9 mouse cellular contexts compared by ENCODE assay signal in genomic region chr7:16263015-16263787, GRCm38 (mm10). TPM values are rescaled to one million over a fixed set of nuclear protein-coding genes. Genes with fewer than 3 reads are reported as not detected.
A peak's percentile ranks its signal among the peaks of the same experiment; 100 is the strongest.
DNase-seq lines count a peak whose midpoint lies in the region; ATAC-seq and TF ChIP-seq lines count a peak whose summit lies in the region.
"Had no signal": no experiment of that assay in that cellular context is flagged by ENCODE, and none has a peak within 500 bp of the region (broad histone marks: within the 10 kb centered on the region; RNA-seq: fewer than 3 reads in every experiment).

No protein-coding gene starts in this region.

- 31% methylated on average over 8 of the region's 8 CpGs for WGBS in forebrain, embryonic 15.5 days
- 30% methylated on average over 8 of the region's 8 CpGs for WGBS in kidney, postnatal 0 days
- 19% methylated on average over 8 of the region's 8 CpGs for WGBS in liver, postnatal 0 days (ENCODE audit: insufficient replicate concordance)

- TF ChIP-seq CTCF in brain, embryonic 14.5 days (IDR thresholded peaks at IDR 0.05; ENCODE audit: borderline replicate concordance, extremely low read depth, insufficient read depth, insufficient read length), result peak; percentile 76; the same call in 1 of the 2 replicates
- TF ChIP-seq CTCF in kidney, postnatal 0 days (IDR thresholded peaks at IDR 0.05; ENCODE audit: low read depth), result peak; percentile 86
- peak; percentile 93 for TF ChIP-seq CTCF in liver, postnatal 0 days (IDR thresholded peaks at IDR 0.05; ENCODE audit: low read depth)

- no peak for TF ChIP-seq EP300 in liver, postnatal 0 days (IDR thresholded peaks at IDR 0.05; ENCODE audit: low read depth)

- TF ChIP-seq POLR2A in brain, embryonic 14.5 days (IDR thresholded peaks at IDR 0.05; ENCODE audit: borderline replicate concordance, extremely low read depth, insufficient read depth, insufficient read length, poor library complexity, severe bottlenecking), result no peak

- DNase-seq in cerebellum, adult 11 months, result peak; percentile 73
- DNase-seq in CD8-positive naive resting alpha-beta T cell, adult 2 months (ENCODE audit: low read depth in 2 of 2, low spot score in 2 of 2), result peak; percentile 61 to 75
- peak; percentile 82 for DNase-seq in brain, embryonic 14.5 days (ENCODE audit: low read depth)
- DNase-seq in kidney, postnatal 0 days (ENCODE audit: low spot score), result peak; percentile 80
- peak; percentile 88 for DNase-seq in liver, postnatal 0 days
- DNase-seq in right cerebral cortex, postnatal 25 days, result peak; percentile 61

- no peaks in the 10 kb centered on the region for H3K27me3 ChIP-seq in forebrain, embryonic 15.5 days
- no peaks in the 10 kb centered on the region for H3K27me3 ChIP-seq in kidney, postnatal 0 days (ENCODE audit: insufficient read depth, low read length)
- no peaks in the 10 kb centered on the region for H3K27me3 ChIP-seq in liver, postnatal 0 days (ENCODE audit: insufficient read depth, low read length)
- H3K27me3 ChIP-seq: limb, embryonic 12.5 days had no signal

- 0 out of 2 replicates have a peak, but pooled peaks cover 4% of the 10 kb centered on the region for H3K9me3 ChIP-seq in forebrain, embryonic 15.5 days
- H3K9me3 ChIP-seq in kidney, postnatal 0 days (replicated peaks; ENCODE audit: low read length), result no peaks in the 10 kb centered on the region
- no peaks in the 10 kb centered on the region for H3K9me3 ChIP-seq in liver, postnatal 0 days (ENCODE audit: low read length)

- no peak overlapping the region for H3K4me2 ChIP-seq in forebrain, embryonic 15.5 days (replicated peaks)
- no peak overlapping the region for H3K4me2 ChIP-seq in kidney, postnatal 0 days (ENCODE audit: low read length)
- no peak overlapping the region for H3K4me2 ChIP-seq in liver, postnatal 0 days (ENCODE audit: low read depth, low read length)
- H3K4me2 ChIP-seq: limb, embryonic 12.5 days had no signal

- ATAC-seq in cerebellum, adult (ENCODE audit: insufficient number of reproducible peaks, low FRiP score, low TSS enrichment), result no peak
- 0 out of 2 replicates have a peak, but pooled peaks have one; percentile 16 for ATAC-seq in forebrain, embryonic 15.5 days (replicated peaks)
- no peak for ATAC-seq in kidney, postnatal 0 days (replicated peaks; ENCODE audit: low FRiP score, low read depth)
- peak; percentile 50; the same call in 1 of the 2 replicates for ATAC-seq in liver, postnatal 0 days

- no peak overlapping the region for H3K4me3 ChIP-seq in forebrain, embryonic 15.5 days
- no peak overlapping the region for H3K4me3 ChIP-seq in kidney, postnatal 0 days (replicated peaks; ENCODE audit: low read depth, low read length)
- H3K4me3 ChIP-seq in liver, postnatal 0 days (ENCODE audit: low read depth, low read length), result no peak overlapping the region
- H3K4me3 ChIP-seq: limb, embryonic 12.5 days had no signal

- H3K9ac ChIP-seq in forebrain, embryonic 15.5 days (replicated peaks), result no peak overlapping the region
- no peak overlapping the region for H3K9ac ChIP-seq in kidney, postnatal 0 days (ENCODE audit: low read depth, low read length)
- no peak overlapping the region for H3K9ac ChIP-seq in liver, postnatal 0 days (replicated peaks)
- H3K9ac ChIP-seq: limb, embryonic 12.5 days had no signal

- H3K36me3 ChIP-seq in forebrain, embryonic 15.5 days, result no peaks in the 10 kb centered on the region
- no peaks in the 10 kb centered on the region for H3K36me3 ChIP-seq in kidney, postnatal 0 days (ENCODE audit: insufficient read depth, low read length)
- no peaks in the 10 kb centered on the region for H3K36me3 ChIP-seq in liver, postnatal 0 days (replicated peaks; ENCODE audit: insufficient read depth, low read length)
- H3K36me3 ChIP-seq: limb, embryonic 12.5 days had no signal

- no peaks in the 10 kb centered on the region for H3K4me1 ChIP-seq in forebrain, embryonic 15.5 days
- no peaks in the 10 kb centered on the region for H3K4me1 ChIP-seq in kidney, postnatal 0 days (replicated peaks; ENCODE audit: insufficient read depth, low read length)
- H3K4me1 ChIP-seq in liver, postnatal 0 days (ENCODE audit: insufficient read depth), result no peaks in the 10 kb centered on the region
- H3K4me1 ChIP-seq: limb, embryonic 12.5 days had no signal

- H3K27ac ChIP-seq in forebrain, embryonic 15.5 days (replicated peaks), result no peak overlapping the region
- H3K27ac ChIP-seq in kidney, postnatal 0 days, result no peak overlapping the region
- no peak overlapping the region for H3K27ac ChIP-seq in liver, postnatal 0 days (ENCODE audit: low read depth)
- H3K27ac ChIP-seq: limb, embryonic 12.5 days had no signal

RNA-seq across cellular contexts. Expression of gene C5ar1, which starts 3.9 kb away (rescaled TPM):
- polyA plus RNA-seq in brain, embryonic 14.5 days (2012; rRNA removed), result 1.1 and 1.4 TPM in 2 replicates
- polyA plus RNA-seq in forebrain, embryonic 15.5 days (2015; fragmentation: Nextera tagmentation; extraction: Ambion mirVana), result 1.1 and 1.3 TPM in 2 replicates
- 3.1 and 3.4 TPM in 2 replicates for polyA plus RNA-seq in kidney, postnatal 0 days (2015; fragmentation: Nextera tagmentation; extraction: Ambion mirVana)
- polyA plus RNA-seq in liver, postnatal 0 days (2015; fragmentation: Nextera tagmentation; extraction: Ambion mirVana), result 5.5 and 6.9 TPM in 2 replicates

RNA-seq across cellular contexts. Expression of gene Inafm1, which starts 10.2 kb away (rescaled TPM):
- polyA plus RNA-seq in brain, embryonic 14.5 days (2012; rRNA removed), result 50.1 and 52.9 TPM in 2 replicates
- polyA plus RNA-seq in forebrain, embryonic 15.5 days (2015; fragmentation: Nextera tagmentation; extraction: Ambion mirVana), result 27.0 and 27.5 TPM in 2 replicates
- 28.2 and 32.0 TPM in 2 replicates for polyA plus RNA-seq in kidney, postnatal 0 days (2015; fragmentation: Nextera tagmentation; extraction: Ambion mirVana)
- 7.5 and 8.4 TPM in 2 replicates for polyA plus RNA-seq in liver, postnatal 0 days (2015; fragmentation: Nextera tagmentation; extraction: Ambion mirVana)

RNA-seq across cellular contexts. Expression of gene C5ar2, which starts 19.2 kb away (rescaled TPM):
- polyA plus RNA-seq in brain, embryonic 14.5 days (2012; rRNA removed), result 0.08 and 0.11 TPM in 2 replicates
- 0.06 TPM in 1 of 2 replicates, not detected in the other for polyA plus RNA-seq in forebrain, embryonic 15.5 days (2015; fragmentation: Nextera tagmentation; extraction: Ambion mirVana)
- 0.08 and 0.11 TPM in 2 replicates for polyA plus RNA-seq in kidney, postnatal 0 days (2015; fragmentation: Nextera tagmentation; extraction: Ambion mirVana)
- polyA plus RNA-seq in liver, postnatal 0 days (2015; fragmentation: Nextera tagmentation; extraction: Ambion mirVana), result 0.92 and 1.2 TPM in 2 replicates
- polyA plus RNA-seq: limb, embryonic 12.5 days had no signal

RNA-seq across cellular contexts. Expression of gene Ccdc9, which starts 23.4 kb away (rescaled TPM):
- polyA plus RNA-seq in brain, embryonic 14.5 days (2012; rRNA removed), result 42.5 and 63.9 TPM in 2 replicates
- polyA plus RNA-seq in forebrain, embryonic 15.5 days (2015; fragmentation: Nextera tagmentation; extraction: Ambion mirVana), result 31.1 and 35.5 TPM in 2 replicates
- polyA plus RNA-seq in kidney, postnatal 0 days (2015; fragmentation: Nextera tagmentation; extraction: Ambion mirVana), result 14.2 and 17.1 TPM in 2 replicates
- polyA plus RNA-seq in liver, postnatal 0 days (2015; fragmentation: Nextera tagmentation; extraction: Ambion mirVana), result 5.7 and 8.8 TPM in 2 replicates

RNA-seq across cellular contexts. Expression of gene Dhx34, which starts 41.4 kb away (rescaled TPM):
- 20.4 and 22.5 TPM in 2 replicates for polyA plus RNA-seq in brain, embryonic 14.5 days (2012; rRNA removed)
- polyA plus RNA-seq in forebrain, embryonic 15.5 days (2015; fragmentation: Nextera tagmentation; extraction: Ambion mirVana), result 15.3 and 17.4 TPM in 2 replicates
- 11.6 and 12.1 TPM in 2 replicates for polyA plus RNA-seq in kidney, postnatal 0 days (2015; fragmentation: Nextera tagmentation; extraction: Ambion mirVana)
- polyA plus RNA-seq in liver, postnatal 0 days (2015; fragmentation: Nextera tagmentation; extraction: Ambion mirVana), result 3.6 and 3.9 TPM in 2 replicates

Comparison
In these comparisons a context has a peak if more than half of its experiments do, and no peak if none do; other contexts are left out.
1. ATAC-seq: peak in forebrain, embryonic 15.5 days (single experiment) and liver, postnatal 0 days (single experiment); none in cerebellum, adult (single experiment) and kidney, postnatal 0 days (single experiment).
2. Peak in every context shown above with its lines, with median percentiles within 50 percentile points of each other: DNase-seq and CTCF ChIP-seq.